Comparison of ENCODE assay signal across 13 mouse cellular contexts in genomic region chr10:123120666-123121392, GRCm38 (mm10). TPM values are rescaled to one million over a fixed set of nuclear protein-coding genes. Genes with fewer than 3 reads are reported as not detected.
DNase-seq lines count a peak whose midpoint lies in the region; ATAC-seq and TF ChIP-seq lines count a peak whose summit lies in the region.
"Had no signal": no experiment of that assay in that cellular context is flagged by ENCODE, and none has a peak within 500 bp of the region (broad histone marks: within the 10 kb centered on the region; RNA-seq: fewer than 3 reads in every experiment).

No protein-coding gene starts in this region.

- H3K4me1 ChIP-seq in lung, postnatal 0 days (ENCODE audit: insufficient read depth, low read depth, low read length), result no peaks in the 10 kb centered on the region
- H3K4me1 ChIP-seq in liver, postnatal 0 days (ENCODE audit: insufficient read depth), result no peaks in the 10 kb centered on the region
- H3K4me1 ChIP-seq in forebrain, embryonic 16.5 days (replicated peaks; ENCODE audit: control insufficient read depth, insufficient read depth, low read length), result no peaks in the 10 kb centered on the region
- H3K4me1 ChIP-seq: embryonic facial prominence, embryonic 12.5 days had no signal

- H3K9me3 ChIP-seq in lung, postnatal 0 days (ENCODE audit: low read length), result no peaks in the 10 kb centered on the region
- no peaks in the 10 kb centered on the region for H3K9me3 ChIP-seq in liver, postnatal 0 days (ENCODE audit: low read length)
- H3K9me3 ChIP-seq in forebrain, embryonic 16.5 days (ENCODE audit: control insufficient read depth, low read length), result no peaks in the 10 kb centered on the region
- H3K9me3 ChIP-seq: embryonic facial prominence, embryonic 12.5 days had no signal

- peaks cover 37% of the 10 kb centered on the region; the same call in 1 of the 2 replicates for H3K36me3 ChIP-seq in lung, postnatal 0 days (ENCODE audit: insufficient read depth, low read length)
- H3K36me3 ChIP-seq in liver, postnatal 0 days (replicated peaks; ENCODE audit: insufficient read depth, low read length), result peaks cover 86% of the 10 kb centered on the region
- peaks cover 30% of the 10 kb centered on the region for H3K36me3 ChIP-seq in forebrain, embryonic 16.5 days (ENCODE audit: control insufficient read depth, insufficient read depth)

- no peak for TF ChIP-seq EP300 in lung, postnatal 0 days (IDR thresholded peaks at IDR 0.05)
- no peak for TF ChIP-seq EP300 in liver, postnatal 0 days (IDR thresholded peaks at IDR 0.05; ENCODE audit: low read depth)

- H3K27ac ChIP-seq in gastrocnemius, adult 2 months, result no peak overlapping the region
- no peak overlapping the region for H3K27ac ChIP-seq in lung, postnatal 0 days (ENCODE audit: low read length)
- peak overlapping the region; percentile 50; the same call in 1 of the 2 replicates for H3K27ac ChIP-seq in liver, postnatal 0 days (ENCODE audit: low read depth)
- H3K27ac ChIP-seq in forebrain, embryonic 16.5 days (ENCODE audit: low read length), result no peak overlapping the region
- H3K27ac ChIP-seq: embryonic facial prominence, embryonic 12.5 days had no signal

- no peak overlapping the region for H3K4me2 ChIP-seq in lung, postnatal 0 days (replicated peaks; ENCODE audit: low read depth, low read length)
- no peak overlapping the region for H3K4me2 ChIP-seq in liver, postnatal 0 days (ENCODE audit: low read depth, low read length)
- no peak overlapping the region for H3K4me2 ChIP-seq in forebrain, embryonic 16.5 days (ENCODE audit: low read length)
- H3K4me2 ChIP-seq: embryonic facial prominence, embryonic 12.5 days had no signal

- ATAC-seq in lung, postnatal 0 days, result no peak
- ATAC-seq in liver, postnatal 0 days, result peak; percentile 89
- ATAC-seq in forebrain, embryonic 16.5 days, result no peak

- H3K4me3 ChIP-seq in gastrocnemius, adult 2 months, result no peak overlapping the region
- no peak overlapping the region for H3K4me3 ChIP-seq in lung, postnatal 0 days (ENCODE audit: low read depth, low read length)
- no peak overlapping the region for H3K4me3 ChIP-seq in liver, postnatal 0 days (ENCODE audit: low read depth, low read length)
- no peak overlapping the region for H3K4me3 ChIP-seq in forebrain, embryonic 16.5 days (replicated peaks; ENCODE audit: low read length)
- H3K4me3 ChIP-seq: embryonic facial prominence, embryonic 12.5 days had no signal

- 91% methylated on average over 14 of the region's 14 CpGs for WGBS in lung, postnatal 0 days
- 82% methylated on average over 14 of the region's 14 CpGs for WGBS in liver, postnatal 0 days (ENCODE audit: insufficient replicate concordance)
- WGBS in forebrain, embryonic 16.5 days, result 93% methylated on average over 14 of the region's 14 CpGs

- peak; percentile 29 for TF ChIP-seq CTCF in gastrocnemius, adult 2 months (IDR thresholded peaks at IDR 0.05)
- TF ChIP-seq CTCF in lung, postnatal 0 days (IDR thresholded peaks at IDR 0.05), result peak; percentile 35
- peak; percentile 24; the same call in 1 of the 2 replicates for TF ChIP-seq CTCF in brain, embryonic 14.5 days (IDR thresholded peaks at IDR 0.05; ENCODE audit: borderline replicate concordance, extremely low read depth, insufficient read depth, insufficient read length)
- TF ChIP-seq CTCF in liver, postnatal 0 days (IDR thresholded peaks at IDR 0.05; ENCODE audit: low read depth), result peak; percentile 61

- intact Hi-C loops in gastrocnemius, adult 2 months (cut with DNase I), result no loop called here

- no peak for DNase-seq in gastrocnemius, adult 2 months
- no peak for DNase-seq in gastrocnemius, adult 18-20 months (ENCODE audit: low spot score)
- no peak for DNase-seq in lung, postnatal 0 days (ENCODE audit: low spot score)
- no peak for DNase-seq in lung, postnatal 4 days
- DNase-seq in brain, embryonic 14.5 days (ENCODE audit: low read depth), result no peak
- DNase-seq in liver, postnatal 0 days, result peak; percentile 44
- no peak for DNase-seq in right cerebral cortex, postnatal 14 days
- DNase-seq: adrenal gland, adult 8-10 months; cerebellum, adult 2 months; midbrain, embryonic 14.5 days; spleen, adult 18-20 months had no signal

- H3K27me3 ChIP-seq in lung, postnatal 0 days (replicated peaks; ENCODE audit: insufficient read depth, low read length), result no peaks in the 10 kb centered on the region
- H3K27me3 ChIP-seq in liver, postnatal 0 days (ENCODE audit: insufficient read depth, low read length), result no peaks in the 10 kb centered on the region
- no peaks in the 10 kb centered on the region for H3K27me3 ChIP-seq in forebrain, embryonic 16.5 days (replicated peaks; ENCODE audit: control insufficient read depth, insufficient read depth, low read length)
- H3K27me3 ChIP-seq: embryonic facial prominence, embryonic 12.5 days had no signal

- no peak for TF ChIP-seq POLR2A in brain, embryonic 14.5 days (IDR thresholded peaks at IDR 0.05; ENCODE audit: borderline replicate concordance, extremely low read depth, insufficient read depth, insufficient read length, poor library complexity, severe bottlenecking)

- H3K9ac ChIP-seq in lung, postnatal 0 days (replicated peaks; ENCODE audit: low read depth), result no peak overlapping the region
- H3K9ac ChIP-seq in liver, postnatal 0 days (replicated peaks), result no peak overlapping the region
- no peak overlapping the region for H3K9ac ChIP-seq in forebrain, embryonic 16.5 days (replicated peaks; ENCODE audit: low read depth, low read length)
- H3K9ac ChIP-seq: embryonic facial prominence, embryonic 12.5 days had no signal

RNA-seq across cellular contexts. Expression of gene Mon2, which starts 44.5 kb away (rescaled TPM):
- total RNA-seq in gastrocnemius, adult 2 months (2021), result 10 to 100 TPM; 36.9 to 50.9 TPM
- 10 to 100 TPM; 31.4 to 34.8 TPM for total RNA-seq in gastrocnemius, adult 18-20 months (2021)
- polyA plus RNA-seq in lung, postnatal 0 days (2015; fragmentation: Nextera tagmentation; extraction: Ambion mirVana), result 26.4 and 27.2 TPM in 2 replicates
- 53.6 and 55.9 TPM in 2 replicates for polyA plus RNA-seq in brain, embryonic 14.5 days (2012; rRNA removed)
- 12.0 and 12.3 TPM in 2 replicates for polyA plus RNA-seq in liver, postnatal 0 days (2015; fragmentation: Nextera tagmentation; extraction: Ambion mirVana)
- 25.6 and 26.1 TPM in 2 replicates for polyA plus RNA-seq in forebrain, embryonic 16.5 days (2015; fragmentation: Nextera tagmentation; extraction: Ambion mirVana)
